Mouse (Mus musculus): Measurements from ENCODE around the gene Gm20825. TPM values are rescaled to one million over a fixed set of nuclear protein-coding genes. Genes with fewer than 3 reads are reported as not detected.
"Not testable (repeated sequence)": the region's sequence is repeated elsewhere in the genome, so short reads cannot be mapped to it uniquely, and the experiment has no call there.

Gm20825 gene
- 1.5 and 2.3 TPM in 2 replicates for polyA plus RNA-seq (2012; rRNA removed)

DNA sequence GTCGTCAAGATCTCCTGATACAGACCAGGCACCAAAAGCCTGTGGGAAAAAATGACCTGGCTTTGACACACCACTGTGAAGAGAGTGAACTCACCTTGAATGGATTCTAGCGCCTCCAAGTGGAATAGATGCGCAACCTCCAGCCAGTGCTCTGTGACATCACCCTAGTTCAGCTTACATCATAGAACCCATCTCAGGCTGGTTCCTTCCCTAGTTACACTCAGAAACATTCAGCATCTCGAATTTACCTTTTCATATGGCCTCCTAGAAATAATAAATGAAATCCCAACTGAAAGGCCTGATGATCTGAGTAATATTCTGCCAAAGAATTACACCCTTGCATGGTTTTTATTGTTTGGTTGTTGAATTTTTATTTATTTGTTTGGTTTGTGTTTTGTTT, at the start of gene Gm20825:
TSS of gene Gm20825 (minus strand) at position 101 of the 400 bp plus-strand sequence.
- H3K36me3 ChIP-seq (ENCODE audit: control insufficient read depth, insufficient read depth, low read length); H3K27me3 ChIP-seq (ENCODE audit: control insufficient read depth, insufficient read depth, low read length); H3K4me3 ChIP-seq (ENCODE audit: control insufficient read depth, low read depth, low read length); H3K27ac ChIP-seq (ENCODE audit: control insufficient read depth, insufficient read depth, low read depth, low read length); H3K4me1 ChIP-seq (ENCODE audit: control insufficient read depth, insufficient read depth, low read length): not testable (repeated sequence)

Other genes with a start within 250 kb of the Gm20825 start
- 0.30 and 0.57 TPM in 2 replicates for gene Gm29049, start 74.3 kb downstream of the Gm20825 start, polyA plus RNA-seq (2012; rRNA removed)
- 0.40 TPM in 1 of 2 replicates, not detected in the other for gene Gm20824, start 186.4 kb upstream of the Gm20825 start, polyA plus RNA-seq (2012; rRNA removed)

All from testis, adult 2 months (tissue).